Mouse (Mus musculus) megakaryocyte progenitor cell, adult 5-6 weeks (primary cell): ENCODE measurements around the gene Tpsb2. TPM values are rescaled to one million over a fixed set of nuclear protein-coding genes. Genes with fewer than 3 reads are reported as not detected.
A peak's percentile ranks its signal among the peaks of the same experiment; 100 is the strongest.

ENCODE experiments used
- ATAC-seq: replicated peaks from 2 replicates; pipeline ENCODE4 v1.8.0; 2016; ENCODE audit warnings: mild to moderate bottlenecking, moderate TSS enrichment, inconsistent platforms; ENCODE audit not compliant: poor library complexity
- total RNA-seq, 2 experiments: library from RNA; stranded (forward) in 1 of 2; stranded (reverse) in 1 of 2; fragments of 157-497, 149-512 nt in 1 of 2; fragments of 200-1000 nt in 1 of 2; gene quantifications; 2 replicates each; pipeline versions ENCODE4 v1.2.3 to v1.2.4; 2015 to 2017

The Tpsb2 gene
- total RNA-seq (2015) (not detected in 2 replicates), total RNA-seq (2017) (not detected in 2 replicates)

DNA sequence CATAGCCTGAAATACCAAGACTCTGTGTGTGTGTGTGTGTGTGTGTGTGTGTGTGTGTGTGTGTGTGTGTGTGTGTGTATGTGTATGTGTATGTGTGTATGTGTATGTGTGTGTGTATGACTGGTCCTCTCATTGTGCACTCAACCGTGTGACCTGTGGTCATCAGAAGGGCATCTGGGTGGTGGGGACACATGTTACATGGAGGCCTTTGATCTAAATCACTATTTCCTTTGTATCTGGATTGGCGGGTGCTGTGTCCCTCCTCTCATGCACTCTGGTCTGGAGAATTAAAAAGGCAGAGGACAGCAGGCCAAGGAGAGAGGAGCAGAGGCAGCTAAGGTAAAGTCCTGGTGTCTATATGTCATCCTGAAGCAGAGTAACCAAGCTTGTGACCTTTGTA is at the start of gene Tpsb2:
Tpsb2 (plus strand) TSS at position 301 of the 400 bp plus-strand sequence.
- no peak for ATAC-seq

- ATAC-seq, result no peak
These were observed 47.8 kb upstream of the Tpsb2 start, which contains the start of gene Prss29 for GRCm38 (mm10) chr17:25318354-25318753. Prss29 (plus strand) TSS chr17:25318654.

- no peak for ATAC-seq
These were observed 45.3 kb upstream of the Tpsb2 start for GRCm38 (mm10) chr17:25320819-25321218.

GRCm38 (mm10) chr17:25322930-25323329 is 43.2 kb upstream of the Tpsb2 start:
- ATAC-seq, result no peak

- ATAC-seq, result peak; percentile 85
These were observed 33.8 kb upstream of the Tpsb2 start for GRCm38 (mm10) chr17:25332321-25332720.

- peak; percentile 71 for ATAC-seq
These were observed 32.2 kb upstream of the Tpsb2 start for GRCm38 (mm10) chr17:25333943-25334342.

DNA sequence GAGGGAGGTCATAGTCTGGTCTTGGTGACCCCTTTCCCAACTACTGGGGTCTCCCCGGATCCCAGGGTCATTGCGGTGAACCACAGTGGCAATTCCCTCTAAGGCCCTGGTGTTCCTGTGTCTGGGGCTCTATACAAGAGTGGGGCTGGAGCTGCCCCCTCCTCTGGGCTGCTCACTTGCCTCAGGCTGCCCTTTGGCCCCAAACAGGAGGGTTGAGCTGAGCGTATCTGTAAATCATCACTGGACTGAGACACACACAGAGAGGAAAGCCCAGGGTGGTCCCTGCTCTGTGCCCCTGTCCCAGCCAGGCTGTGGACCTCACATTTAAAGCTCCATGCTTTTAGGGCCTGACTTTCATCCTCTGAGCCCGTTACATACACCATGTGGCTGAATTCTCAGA is 27.9 kb upstream of the Tpsb2 start:
- no peak for ATAC-seq

GRCm38 (mm10) chr17:25340003-25340402 is 26.1 kb upstream of the Tpsb2 start:
- no peak for ATAC-seq

DNA sequence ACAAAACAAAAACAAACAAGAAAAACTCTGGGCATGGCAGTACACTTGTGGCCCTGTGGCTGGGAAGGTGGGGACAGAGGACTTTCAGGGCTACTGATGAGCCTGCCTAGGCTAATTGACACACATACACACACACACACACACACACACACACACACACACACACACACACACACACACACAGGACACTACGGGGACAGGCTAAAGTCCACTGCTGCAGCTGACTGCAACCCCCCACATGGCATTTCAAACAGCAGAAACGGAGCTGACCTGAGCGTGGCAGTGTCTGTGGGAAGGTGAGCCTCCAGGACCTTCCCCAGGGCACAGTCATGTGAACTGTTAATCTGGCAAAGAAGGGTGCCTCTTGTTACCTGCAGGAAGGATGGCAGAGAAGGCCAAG is 24.6 kb upstream of the Tpsb2 start:
- ATAC-seq, result no peak

GRCm38 (mm10) chr17:25345462-25345861 is 20.6 kb upstream of the Tpsb2 start, which contains the start of gene Tpsab1:
Tpsab1 (minus strand) TSS chr17:25345562.
- no peak for ATAC-seq

DNA sequence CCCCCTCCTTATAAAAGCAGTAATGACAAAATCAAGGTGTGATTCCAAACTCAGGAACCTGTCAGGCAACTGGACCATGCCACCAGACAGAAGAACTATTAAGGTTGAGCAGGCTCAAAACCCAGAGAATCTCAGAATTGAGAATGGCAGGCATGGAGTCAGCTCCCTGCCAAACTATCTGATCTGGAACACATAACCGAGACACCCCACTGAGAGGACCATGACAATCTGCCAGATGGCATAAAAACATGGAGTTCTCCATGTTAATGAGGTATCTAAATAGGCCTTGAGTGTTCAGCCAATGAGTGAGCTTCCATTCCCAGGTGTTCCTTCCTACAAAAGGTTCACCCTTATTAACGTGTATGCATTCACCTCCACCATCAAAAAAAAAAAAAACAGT is 4.8 kb upstream of the Tpsb2 start:
- ATAC-seq, result no peak

DNA sequence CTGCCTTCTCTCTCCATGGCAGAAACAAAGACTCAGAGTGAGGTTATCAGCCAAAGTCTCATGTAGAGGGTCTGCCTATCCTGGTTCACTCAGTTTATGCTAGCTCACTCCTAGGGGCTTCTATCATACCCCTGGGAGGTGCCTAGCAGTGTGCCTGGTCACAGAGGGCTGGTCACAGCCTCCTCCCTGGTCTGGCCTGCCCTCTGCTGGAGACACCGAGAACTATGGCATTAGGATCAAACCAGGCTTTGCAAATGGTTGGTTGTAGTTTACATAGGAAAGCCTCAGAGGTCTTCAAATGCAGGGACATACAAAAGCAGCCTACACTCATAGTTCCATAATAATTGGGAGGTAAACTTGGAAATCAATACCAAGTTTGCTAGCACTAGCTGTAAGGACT is 2.4 kb upstream of the Tpsb2 start:
- ATAC-seq, result peak; percentile 80

GRCm38 (mm10) chr17:25368973-25369372 is 2.9 kb downstream of the Tpsb2 start, which contains the start of gene Tpsg1:
Tpsg1 (plus strand) TSS chr17:25369273.
- ATAC-seq, result no peak

DNA sequence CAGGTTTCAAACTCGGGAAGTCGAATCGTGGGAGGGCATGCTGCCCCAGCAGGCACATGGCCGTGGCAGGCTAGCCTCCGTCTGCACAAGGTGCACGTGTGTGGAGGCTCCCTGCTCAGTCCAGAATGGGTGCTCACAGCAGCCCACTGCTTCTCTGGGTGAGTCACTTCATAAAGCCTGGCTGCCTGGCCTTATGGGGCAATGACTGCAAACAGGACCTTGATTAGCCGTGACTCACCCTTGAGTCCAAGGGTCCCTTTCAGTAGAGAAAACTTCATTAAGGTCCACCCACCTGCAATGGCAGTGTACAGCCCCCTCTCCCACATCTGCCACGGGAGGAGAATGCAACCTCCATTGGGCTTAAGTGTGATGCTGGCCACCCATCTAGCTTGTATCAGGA is 6.4 kb downstream of the Tpsb2 start:
- no peak for ATAC-seq

- ATAC-seq, result no peak
These were observed 7.9 kb downstream of the Tpsb2 start for GRCm38 (mm10) chr17:25374011-25374410.

DNA sequence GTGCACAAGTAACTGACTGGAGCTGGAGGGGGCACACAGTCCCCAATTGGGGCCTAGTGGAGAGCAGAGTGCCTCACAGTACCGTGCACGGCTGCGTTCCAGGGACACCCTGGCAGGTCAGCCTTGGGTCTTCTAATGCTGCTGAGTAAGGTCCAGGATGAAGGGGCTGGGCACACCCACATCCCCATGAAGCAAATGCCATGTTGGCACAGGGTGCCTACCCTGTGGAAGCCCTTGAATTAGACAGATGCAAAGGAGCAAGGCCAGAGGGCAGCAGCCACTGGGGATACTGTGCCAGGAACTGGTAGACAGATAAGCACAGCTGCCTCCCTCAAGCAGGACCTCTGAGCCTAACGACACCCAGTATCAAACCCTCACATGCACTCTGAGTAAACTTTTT is 28.4 kb downstream of the Tpsb2 start:
- 0 out of 2 replicates have a peak, but pooled peaks have one; percentile 17 for ATAC-seq

DNA sequence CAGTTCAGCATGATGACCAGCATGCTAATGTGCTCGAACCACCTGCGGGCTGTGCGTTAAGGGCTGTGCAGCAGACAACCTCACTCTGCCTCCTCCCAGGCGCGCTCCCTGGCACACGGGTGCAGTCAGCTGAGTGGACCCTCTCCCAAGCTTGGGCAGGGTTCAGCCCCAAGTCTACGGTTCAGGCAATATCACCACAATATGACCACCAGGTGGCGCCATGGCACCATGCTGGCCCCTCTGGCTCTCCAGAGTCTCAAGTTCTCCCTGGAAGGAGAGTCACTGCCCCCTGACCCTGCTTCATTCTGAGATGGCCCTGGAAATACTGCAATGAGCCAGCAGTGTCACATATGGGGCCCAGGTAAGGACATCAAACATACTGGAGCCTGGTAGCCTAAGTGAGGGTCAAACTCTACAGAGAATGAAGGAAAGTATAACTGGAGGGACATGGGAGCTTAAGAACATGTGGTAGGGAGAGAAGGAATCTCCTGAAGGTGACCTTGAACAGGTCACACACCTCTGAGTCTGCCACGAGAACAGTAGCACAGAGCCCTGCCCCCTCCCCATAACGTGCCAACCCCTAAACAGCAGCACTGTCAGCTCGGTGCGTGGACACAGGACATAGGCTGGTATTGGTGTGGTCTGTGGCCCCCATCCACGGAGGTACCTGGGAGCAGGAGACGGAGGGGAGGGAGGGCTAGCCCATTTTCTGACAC is 31.9 kb downstream of the Tpsb2 start:
- ATAC-seq, result peak; percentile 70

- no peak for ATAC-seq
These were observed 32.4 kb downstream of the Tpsb2 start for GRCm38 (mm10) chr17:25398520-25398838.

- peak; percentile 54; the same call in 1 of the 2 replicates for ATAC-seq
These were observed 34.3 kb downstream of the Tpsb2 start for GRCm38 (mm10) chr17:25400443-25400842.

GRCm38 (mm10) chr17:25401491-25401890 is 35.4 kb downstream of the Tpsb2 start:
- ATAC-seq, result no peak

DNA sequence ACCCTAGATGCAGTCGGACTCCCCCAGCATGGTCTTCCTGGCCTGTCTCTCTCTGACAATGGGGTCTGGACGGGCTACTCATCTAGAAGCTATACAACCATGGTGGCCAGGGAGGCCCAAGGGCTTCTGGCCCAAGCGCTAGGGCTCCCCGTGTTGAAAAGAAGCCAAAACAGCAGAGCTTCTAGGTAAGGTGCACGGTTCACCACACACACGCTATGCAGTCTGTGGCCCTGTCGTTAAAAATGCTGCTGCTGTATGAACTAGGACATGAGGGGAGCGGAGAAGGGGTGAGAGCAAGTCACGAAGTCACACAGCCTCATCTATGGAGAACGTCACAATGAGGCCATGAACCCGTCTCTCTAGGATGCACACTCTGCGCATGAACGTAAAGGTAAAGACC is 36.1 kb downstream of the Tpsb2 start:
- ATAC-seq, result no peak

- no peak for ATAC-seq
These were observed 38.1 kb downstream of the Tpsb2 start for GRCm38 (mm10) chr17:25404190-25404589.
